Mouse (Mus musculus): ENCODE results near the gene Zfp827.
"Not testable (repeated sequence)": the region's sequence is repeated elsewhere in the genome, so short reads cannot be mapped to it uniquely, and the experiment has no call there.

GRCm38 (mm10) chr8:79128534-79128933 is 100.3 kb downstream of the Zfp827 start:
- TF ChIP-seq CTCF (IDR thresholded peaks at IDR 0.05; ENCODE audit: borderline replicate concordance, insufficient read depth, low read length); POLR2A (IDR thresholded peaks at IDR 0.05; ENCODE audit: low read depth, low read length): not testable (repeated sequence)

Data from embryonic fibroblast, embryonic 13.5 days (primary cell).